Mouse (Mus musculus) adrenal gland, adult (tissue): ENCODE measurements around the gene Upf2.

Experiments
- DNase-seq, 2 experiments: peaks; one replicate each; pipeline ENCODE4 v3.0.0; 2022 to 2023; ENCODE audit warnings: low spot score in 1 of 2; ENCODE audit not compliant: inconsistent age in 2 of 2

The Upf2 gene

DNA sequence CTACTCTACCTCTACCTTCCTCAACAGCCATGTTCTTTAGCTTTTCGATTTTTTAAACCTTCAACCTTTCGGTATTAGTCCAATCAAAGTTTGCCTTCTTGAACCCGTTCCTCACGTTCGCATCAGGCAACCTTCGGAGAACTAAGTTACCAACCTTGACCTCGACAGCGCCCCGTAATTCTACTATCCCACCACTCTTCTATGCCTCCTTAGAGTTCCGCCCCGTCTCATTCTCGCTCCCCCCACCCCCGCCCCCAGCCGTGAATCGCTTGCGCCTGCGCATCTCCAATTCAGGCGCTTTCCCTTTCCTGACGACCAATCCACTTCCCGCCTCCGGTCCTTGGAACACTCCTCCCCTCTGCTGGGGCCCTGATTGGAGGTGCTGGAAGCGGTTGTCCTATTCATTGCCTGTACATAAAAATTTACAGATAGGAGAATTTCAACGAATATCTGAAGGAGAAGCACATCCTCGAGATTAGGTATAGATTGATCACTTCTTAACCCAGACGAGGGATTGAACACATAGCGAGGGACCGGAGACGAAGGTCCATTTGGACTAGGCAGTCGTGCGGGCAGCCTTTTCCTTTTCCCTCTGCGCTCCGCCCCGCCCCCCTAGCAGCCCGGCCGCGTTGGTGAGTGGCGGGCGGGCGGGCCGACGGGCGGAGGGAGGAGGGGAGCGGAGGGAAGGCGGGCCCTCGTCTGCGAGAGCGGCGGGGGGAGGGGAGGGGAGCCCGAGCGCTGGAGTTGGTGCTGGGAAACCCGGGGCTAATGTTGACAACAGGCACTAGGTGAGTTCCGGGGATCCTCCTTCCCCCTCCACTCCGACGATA lies at the start of gene Upf2:
Gene Upf2 (plus strand): TSS at position 704 of the 830 bp plus-strand sequence.
- peak; percentile 95 to 98 for DNase-seq

DNA sequence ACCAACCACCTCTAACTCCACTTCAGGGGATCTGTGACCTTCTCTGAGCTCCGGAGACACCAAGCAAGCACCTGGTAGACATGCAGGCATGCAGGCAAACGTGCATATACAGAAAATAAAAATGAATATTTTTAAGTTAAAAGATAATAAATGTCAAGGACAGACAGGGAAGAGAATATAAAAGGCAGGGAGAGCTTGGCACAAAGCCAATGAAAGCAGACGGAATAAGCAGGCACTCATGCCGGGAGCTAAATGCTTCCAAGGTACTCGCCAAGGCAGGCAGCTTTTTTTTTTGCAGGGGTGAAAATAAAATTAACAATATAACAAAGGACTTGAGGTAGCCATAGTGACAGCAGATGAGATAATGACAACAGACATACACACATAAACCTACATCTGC lies 45.2 kb upstream of the Upf2 start:
- DNase-seq, result peak; percentile 73 to 91

DNA sequence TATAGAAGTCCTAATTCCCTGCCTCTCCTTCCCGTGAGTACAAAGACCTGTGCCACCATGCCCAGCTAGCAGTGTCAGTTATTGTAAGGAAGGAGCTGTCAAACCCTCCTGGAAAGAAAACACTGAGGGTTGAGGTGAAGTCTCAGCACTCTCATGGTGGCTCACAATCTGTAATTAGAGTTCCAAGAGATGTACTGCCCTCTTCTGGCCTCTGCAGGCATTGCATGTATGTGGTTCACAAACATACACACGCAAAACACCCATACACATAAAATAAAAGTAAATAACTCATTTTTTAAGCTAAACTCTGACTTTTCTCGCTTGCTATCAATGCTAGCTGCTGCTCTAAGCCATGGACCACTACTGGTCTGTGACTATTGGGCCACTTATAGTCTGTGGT lies 44.6 kb upstream of the Upf2 start:
- peak; percentile 50 to 78 for DNase-seq

DNA sequence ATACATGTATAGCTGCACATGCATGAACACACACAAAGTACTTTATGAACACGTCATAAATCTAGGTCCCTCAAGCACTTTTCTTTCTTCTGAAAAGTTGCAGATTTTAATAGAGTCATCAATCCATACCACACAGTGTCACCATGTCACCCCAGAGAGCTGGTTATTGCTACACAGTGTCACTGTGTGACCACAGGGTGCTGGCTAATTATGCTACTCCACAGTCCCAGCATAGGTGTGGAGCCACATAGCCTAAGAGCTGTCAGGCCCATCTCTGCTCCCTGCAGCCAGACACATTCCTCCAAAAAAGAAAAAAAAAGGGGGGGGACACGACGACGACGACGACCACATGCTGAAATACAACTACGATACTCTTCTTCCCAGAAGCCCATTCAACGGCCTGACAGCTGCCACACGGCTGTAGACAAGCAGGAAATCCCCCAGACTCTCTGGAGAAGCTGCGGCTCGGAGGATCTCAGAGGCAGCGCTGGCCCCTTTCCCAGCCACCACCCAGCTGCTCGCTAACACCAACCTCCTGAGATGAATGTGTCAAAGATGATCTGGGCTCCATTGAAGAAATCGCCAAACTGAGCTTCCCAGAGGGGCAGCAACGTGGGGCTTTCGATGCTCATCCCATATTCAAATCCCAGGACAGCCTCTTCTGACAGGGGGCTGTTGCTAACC lies 39.8 kb upstream of the Upf2 start:
- no peak for DNase-seq

DNA sequence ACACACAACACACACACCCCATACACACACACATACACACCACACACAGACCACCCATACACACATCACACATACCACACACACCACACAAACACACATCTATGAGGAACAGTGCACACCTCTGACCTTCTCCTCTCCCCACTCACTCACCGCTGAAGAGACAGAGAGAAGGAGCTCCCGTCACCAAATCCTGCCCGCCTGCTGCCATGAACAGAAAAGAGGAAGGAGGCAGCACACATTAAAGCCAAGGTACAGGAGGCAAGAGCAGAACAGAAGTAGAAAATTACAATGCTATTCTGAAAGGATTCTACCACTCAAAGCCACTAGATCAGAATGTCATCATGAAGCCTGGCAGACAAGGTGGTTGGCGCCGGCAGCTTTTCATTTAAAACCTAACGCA lies 28.4 kb upstream of the Upf2 start:
- no peak for DNase-seq

DNA sequence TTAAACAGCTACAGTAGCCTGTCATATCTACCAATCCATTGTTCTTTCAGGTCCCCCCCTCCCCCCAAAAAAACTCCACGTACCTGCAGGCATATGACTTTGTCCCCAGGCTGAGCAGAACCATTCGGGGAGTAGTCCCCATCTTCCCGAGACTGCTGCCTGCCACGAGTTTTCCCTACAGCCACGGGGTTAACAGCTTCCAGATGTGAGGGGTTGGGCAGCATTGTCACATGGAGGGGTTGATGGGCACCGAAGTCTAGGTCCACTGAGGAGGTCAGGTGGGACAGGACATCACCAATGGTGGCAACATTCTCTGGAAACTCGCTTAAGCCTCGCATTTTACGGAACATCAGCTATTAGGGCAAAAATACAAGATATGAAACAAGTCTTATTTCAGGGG lies 27.5 kb upstream of the Upf2 start:
- DNase-seq, result no peak

DNA sequence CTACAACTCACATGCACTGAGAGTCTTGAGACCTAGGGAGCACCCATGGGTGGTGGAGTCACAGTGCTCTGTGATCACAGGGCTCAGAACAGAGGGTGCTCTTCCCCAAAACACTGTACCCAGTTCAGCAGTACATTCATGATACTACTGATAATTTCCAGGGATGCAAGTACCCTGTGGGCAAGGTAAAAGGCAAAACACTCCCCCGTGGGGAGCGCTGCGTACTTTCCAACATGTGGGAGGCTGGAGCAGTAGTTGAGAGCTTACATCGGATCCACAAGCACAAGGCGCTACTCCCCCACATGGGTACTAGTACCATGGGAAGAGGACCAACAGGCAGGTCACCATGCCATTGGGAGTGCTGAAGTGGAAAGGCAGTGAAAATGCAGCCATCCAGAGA lies 23.8 kb upstream of the Upf2 start:
- DNase-seq, result no peak

DNA sequence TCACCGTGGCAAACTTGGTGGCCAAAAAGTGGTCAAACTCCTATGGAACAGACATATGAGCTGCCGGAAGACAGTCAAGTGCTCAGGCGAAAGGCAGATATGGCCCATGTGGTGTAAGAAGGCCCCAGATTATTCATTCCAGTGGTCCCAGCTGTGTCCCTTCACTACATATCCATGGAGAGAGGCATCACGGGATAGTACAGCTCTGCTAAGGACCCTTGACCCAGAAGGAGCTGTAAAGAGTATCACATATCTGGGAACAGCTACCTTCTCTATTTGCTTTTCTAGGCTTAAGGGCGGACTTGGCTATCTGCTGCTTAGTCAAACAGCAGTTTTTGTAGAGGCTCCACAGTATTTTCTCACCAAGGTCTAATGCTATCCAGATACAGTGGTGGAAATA lies 21.5 kb upstream of the Upf2 start:
- no peak for DNase-seq

DNA sequence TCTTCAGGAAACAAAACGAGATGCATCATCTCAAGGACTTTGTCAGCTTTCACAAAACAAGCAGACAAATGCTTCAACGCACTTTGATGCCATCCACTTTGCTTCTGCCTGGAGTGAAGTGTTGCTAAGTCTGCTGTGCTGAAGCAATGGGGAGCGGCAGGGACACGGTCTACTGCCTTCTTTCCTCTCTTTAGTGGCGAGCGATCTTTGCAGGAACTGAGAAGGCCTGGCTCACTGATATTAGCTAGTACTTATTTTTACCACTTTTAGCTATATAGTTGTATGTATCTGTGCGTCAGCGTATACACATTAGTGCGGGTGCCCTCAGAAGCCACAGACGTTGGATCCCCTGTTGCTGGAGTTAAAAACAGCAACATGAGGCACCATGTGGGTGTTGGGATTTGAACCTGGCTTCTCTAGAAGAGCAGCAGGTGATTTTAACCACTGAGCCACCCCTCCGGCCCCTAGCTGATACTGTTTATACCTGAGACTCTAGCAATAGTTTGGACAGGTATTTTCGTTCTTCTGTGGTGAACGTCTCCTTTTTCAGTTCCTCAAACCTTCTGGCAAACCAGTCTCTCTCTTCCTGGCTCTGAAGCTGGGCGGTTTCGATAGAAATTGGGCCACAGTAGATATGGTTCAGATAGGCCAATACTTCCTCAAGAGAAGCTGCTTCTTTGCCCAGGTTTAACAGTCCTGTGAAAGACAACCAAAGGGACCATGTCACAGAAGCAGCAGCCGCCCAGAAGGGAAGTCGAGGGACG lies 20.8 kb upstream of the Upf2 start:
- no peak for DNase-seq

DNA sequence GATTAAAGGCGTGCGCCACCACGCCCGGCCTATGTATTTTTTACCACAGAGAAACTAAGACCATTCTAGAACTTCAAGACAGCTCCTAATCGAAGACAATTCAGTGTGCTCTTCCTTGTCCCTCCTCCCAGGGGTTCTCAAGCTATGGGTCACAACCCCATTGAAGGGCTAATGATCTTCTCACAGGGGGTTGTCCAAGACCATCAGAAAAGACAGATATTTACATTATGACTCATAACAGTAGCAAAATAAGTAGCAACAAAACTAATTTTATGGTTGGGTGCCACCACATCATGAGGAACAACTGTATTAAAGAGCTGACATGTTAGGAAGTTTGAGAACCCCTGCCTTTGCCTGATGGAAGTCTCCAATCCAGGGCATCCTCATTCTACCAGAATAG lies 19.3 kb upstream of the Upf2 start:
- DNase-seq, result no peak

DNA sequence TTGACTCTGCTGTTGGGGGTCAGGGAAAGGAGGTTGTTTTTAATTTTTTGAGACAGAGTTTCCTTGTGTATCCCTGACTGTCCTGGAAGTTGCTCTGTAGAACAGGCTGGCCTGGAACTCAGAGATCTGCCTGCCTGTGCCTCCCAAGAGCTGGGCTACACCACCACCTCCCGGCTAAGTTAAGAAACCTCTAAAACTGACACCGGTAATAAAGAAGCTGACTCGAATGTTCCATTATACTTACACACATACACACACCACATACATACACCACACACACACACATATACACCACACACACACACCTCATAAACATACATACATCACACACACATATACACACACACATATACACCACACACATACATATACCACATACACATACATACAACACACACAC lies 16.3 kb upstream of the Upf2 start:
- DNase-seq, result no peak

DNA sequence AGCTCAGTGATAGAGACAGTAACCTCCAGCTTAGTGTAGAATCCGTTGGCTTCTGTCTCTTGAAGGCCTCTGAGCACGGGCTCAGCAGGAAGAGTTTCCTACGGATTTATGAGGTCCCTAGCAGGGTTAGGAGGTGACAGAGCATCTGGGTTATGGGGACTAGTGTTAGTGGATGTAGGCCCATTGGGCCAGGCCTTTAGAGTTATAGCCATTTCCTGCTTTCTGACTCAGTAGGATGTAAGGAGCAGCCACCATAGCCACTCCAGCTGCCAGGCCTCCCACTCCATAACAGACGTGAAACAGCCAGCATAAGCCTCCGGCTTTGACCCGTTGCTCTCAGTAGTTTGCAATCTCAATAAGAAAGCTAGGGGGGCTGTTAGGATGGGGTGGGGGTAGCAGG lies 15.2 kb upstream of the Upf2 start:
- DNase-seq, result no peak

DNA sequence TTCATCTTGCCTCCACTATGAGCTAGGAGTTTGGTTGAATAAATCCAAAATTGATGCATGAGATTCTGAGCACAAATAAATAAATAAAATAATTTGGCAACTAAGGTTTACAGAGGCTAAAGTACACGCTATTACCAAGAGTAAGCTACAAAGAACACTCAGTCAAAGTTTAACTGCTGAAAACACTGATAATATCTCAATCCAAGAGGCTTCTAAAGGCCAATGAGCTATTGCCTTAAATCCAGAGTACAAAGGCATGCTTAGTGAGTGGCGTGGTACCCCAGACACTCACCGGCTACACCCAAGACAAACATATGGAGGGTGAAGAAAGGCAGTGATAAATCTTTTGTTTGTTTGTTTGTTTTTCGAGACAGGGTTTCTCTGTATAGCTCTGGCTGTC lies 14.7 kb upstream of the Upf2 start:
- no peak for DNase-seq

DNA sequence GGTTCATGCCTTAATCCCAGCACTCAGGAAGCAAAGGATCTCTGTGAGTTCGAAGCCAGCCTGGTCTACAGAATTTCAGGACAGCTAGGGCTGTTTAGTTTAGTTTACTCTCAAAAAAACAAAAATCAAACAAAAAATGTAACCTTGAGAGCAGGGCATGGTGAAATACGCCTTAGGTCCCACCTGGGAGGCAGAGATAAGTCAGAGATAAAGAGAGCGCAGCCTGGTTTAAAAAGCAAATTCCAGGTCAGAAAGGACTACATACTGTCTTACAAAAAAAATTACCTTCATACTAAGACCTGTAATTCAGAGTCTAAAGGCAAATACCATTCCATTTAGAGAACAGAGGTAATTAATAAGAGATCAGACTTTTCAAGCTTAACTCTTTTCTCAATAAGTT lies 11.9 kb upstream of the Upf2 start:
- DNase-seq, result no peak

DNA sequence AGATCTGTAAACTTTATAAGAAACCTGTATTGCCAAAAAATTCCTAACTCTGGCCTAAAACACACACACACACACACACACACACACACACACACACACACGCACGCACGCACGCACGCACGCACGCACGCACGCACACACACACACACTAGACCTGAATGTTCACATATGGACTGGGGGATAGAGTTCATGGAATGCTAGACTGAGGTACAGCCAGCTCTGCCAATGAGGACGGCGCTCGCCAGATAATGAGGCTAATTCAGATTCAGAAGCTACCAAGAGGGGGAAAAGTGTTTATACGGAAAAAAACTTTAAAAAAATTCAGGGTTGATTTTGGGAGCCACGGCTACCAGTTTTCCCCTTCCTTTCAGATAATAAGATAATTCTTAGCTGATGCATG lies 11.4 kb upstream of the Upf2 start:
- no peak for DNase-seq

DNA sequence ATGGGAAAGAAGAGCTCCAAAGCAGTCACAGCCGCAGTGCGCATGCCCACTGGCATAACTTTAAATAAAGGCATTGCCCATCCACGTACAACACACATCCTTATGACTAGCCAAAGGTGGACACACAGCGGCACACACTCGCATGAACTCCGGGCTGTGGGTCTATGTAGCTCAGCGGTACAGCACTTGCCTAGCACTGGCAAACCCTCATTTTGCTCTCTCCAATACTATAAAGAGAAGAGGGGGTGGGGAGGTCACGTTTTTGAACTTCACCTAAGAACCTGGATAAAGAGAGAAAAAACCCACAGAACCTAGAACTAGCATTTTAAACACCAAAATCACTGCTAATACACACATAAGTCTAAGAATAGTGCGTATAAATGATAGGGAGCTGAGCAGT lies 10.3 kb upstream of the Upf2 start:
- no peak for DNase-seq

DNA sequence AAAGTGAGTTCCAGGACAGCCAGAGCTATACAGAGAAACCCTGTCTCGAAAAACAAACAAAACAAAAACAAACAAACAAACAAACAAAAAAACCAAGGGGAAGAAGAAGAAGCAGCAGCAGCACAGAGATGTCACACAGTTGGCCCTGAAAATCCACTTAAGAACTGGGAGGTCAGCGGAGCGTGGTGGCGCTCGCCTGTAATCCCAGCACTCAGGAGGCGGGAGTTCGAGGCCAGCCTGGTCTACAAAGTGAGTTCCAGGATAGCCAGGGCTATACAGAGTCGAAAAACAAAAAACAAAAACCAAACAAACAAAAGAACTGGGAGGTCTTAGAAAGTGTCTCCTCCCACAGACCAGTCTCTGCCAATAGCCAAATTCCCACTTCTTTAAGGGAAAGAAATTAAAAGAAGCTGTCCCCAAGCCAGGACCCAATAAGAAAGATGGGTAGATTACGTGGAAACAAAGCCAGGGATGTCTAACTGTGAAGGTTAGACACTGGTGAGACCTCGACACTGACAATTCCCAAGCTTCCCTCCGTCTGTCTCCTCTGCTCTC lies 9.3 kb upstream of the Upf2 start:
- no peak for DNase-seq

DNA sequence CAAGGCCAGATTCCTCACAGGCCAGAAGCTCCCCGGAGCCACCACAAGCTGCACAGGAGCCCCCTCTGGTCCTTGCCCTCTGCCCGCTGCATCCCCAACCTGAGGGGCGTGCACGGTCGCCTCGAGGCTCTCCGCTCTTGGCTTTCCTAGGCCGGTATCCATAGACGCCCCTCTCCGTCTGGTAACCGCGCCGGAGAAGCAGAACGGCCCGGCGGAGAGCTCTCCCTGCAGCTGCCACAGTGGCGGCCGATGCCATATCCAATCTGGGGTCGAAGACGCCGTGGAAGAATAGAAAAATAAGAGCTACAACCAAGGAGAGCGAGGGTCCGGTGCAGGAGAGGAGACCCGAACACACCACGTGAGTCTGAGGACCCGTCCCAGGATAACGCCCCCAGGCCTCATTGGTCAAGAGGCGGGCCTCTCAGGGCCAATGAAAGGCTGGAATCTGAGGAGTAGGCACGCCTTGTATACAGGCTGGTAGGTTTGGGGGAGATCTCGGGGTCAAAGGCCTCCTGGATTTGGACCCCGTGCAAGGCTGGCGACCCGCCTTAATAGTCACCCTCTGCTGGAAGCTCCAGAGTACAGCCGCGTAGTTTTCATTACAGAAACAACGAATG lies 8.7 kb upstream of the Upf2 start, which contains the start of gene Dhtkd1:
Gene Dhtkd1 (minus strand): TSS at position 377 of the 617 bp plus-strand sequence.
- peak; percentile 76 to 91 for DNase-seq

DNA sequence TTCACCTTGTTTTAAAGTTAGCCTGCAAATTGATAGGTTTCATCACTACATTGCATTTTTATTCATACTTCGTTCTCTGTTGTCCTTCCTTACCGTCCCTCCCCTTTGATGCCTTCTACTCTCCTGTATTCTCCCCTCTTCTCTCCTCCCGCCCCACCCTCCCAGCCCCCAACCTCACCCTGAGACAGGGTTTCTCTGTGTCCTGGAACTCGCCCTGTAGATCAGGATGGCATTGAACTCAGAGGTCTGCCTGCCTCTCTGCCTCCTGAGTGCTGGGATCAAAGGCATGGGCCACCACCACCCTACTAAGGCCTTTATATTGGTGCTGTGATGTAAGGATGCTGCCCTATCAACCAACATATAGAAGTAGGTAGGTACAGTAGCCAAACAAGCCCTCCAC lies 8.2 kb upstream of the Upf2 start:
- no peak for DNase-seq

DNA sequence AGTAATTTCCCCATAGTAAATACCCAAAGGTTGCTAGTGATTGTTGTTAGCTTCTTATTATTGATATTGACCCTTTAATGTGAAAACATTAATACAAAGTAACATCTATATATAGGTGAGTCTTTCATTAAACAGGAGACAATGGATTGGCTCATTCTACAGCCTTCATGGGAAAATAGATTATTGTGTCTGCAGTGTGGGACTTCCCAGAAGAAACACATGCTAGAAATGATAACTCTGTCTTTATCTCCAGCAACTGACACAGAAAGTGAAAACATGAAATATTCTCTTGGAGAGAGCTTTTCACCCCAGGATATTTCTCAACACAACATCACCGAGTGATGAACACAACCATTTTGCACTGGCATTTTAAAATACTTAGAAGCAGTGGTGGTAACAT lies 5.6 kb upstream of the Upf2 start:
- DNase-seq, result no peak

DNA sequence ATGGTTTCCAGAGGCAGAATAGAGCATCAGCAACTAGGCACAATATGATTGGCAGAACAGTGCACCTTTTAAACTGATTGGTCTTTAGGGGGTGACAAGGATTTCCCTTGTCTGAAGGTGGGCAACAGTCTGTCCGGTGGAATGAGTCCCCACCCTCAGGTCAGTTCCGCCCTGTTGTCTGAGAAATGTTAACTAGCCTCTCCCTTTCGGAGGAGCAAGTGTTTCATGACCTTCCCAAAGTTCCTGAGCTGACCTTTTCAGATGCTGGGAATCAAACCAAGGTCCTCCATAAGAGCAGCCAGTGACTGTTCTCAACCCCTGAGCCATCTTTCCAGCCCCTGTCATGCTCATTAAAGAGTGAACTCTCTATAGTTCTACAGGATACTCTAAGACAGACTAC lies 4.4 kb upstream of the Upf2 start:
- no peak for DNase-seq
